Mouse (Mus musculus): ENCODE results near the gene Taar7d.

DNA sequence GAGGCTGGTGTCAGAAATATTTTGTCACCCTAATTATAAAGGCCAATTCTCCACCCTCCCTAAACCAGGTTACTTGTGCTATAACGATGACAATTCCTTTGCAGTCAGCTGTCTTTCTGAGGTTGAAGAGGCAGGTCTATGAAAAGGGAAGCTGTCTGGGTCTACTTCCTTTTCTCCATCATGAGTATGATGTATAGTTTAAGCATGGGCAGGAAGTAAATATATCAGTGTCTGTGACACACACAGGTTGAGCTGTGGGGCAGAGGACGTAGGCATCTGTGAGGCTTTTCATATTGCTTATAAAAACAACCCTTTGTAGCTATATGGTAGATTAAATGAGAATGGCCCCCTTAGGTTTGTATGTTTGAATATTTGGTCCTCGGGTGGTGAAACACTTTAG, 32.0 kb downstream of the Taar7d start:
- TF ChIP-seq CTCF (conservative IDR thresholded peaks at IDR 0.05; ENCODE audit: insufficient read depth, insufficient read length, low read depth, low read length) (no peak), POLR2A (IDR thresholded peaks at IDR 0.05; ENCODE audit: low read depth, low read length) (no peak)

Measured in kidney, adult 2 months (tissue).